Mouse (Mus musculus): ENCODE results near the gene Emc3. TPM values are rescaled to one million over a fixed set of nuclear protein-coding genes. Genes with fewer than 3 reads are reported as not detected.

Emc3 gene
- total and polyA plus RNA-seq, 3 experiments, result 52.7 to 90.9 (median 64.6) TPM

DNA sequence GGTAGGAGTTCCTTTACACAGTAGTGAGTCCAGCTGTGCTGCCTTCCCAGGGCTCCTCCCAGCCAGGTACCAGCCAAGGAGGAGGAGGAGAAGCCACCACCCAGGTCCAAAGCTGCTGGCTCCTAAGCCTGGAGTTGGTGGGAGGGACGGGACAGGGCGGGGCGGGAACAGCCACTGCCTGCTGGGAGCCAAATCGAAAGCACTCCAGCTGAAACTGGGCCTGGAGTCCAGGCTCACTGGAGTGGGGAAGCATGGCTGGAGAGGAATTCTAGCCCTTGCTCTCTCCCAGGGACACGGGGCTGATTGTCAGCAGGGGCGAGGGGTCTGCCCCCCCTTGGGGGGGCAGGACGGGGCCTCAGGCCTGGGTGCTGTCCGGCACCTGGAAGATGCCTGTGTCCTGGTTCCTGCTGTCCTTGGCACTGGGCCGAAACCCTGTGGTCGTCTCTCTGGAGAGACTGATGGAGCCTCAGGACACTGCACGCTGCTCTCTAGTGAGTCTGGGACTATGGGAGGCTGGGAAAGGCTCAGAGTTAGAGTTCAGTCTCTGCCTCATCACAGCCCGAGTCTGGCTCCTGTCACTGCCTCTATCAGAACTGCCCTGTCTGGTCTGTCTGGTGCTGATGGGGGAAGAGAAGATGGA is 60.0 kb downstream of the Emc3 start, which contains the start of gene Il17rc:
Gene Il17rc (plus strand): TSS at position 131 of the 640 bp plus-strand sequence.
- Histone ChIP-seq H3K36me3 (replicated peaks in 1 of 2; ENCODE audit: control insufficient read depth in 1 of 2, insufficient read depth in 1 of 2, low read length in 1 of 2) (no peaks in the 10 kb centered on the region), H3K27ac (ENCODE audit: insufficient read depth, low read depth) (no peak within 1 kb of the TSS), H3K27me3 (replicated peaks) (peaks cover 45% of the 10 kb centered on the region), H3K9ac (ENCODE audit: insufficient read depth, low read depth) (no peak within 1 kb of the TSS), H3K79me2 (replicated peaks; ENCODE audit: control insufficient read depth, extremely low read depth, insufficient read depth, poor library complexity, severe bottlenecking) (no peaks in the 10 kb centered on the region), H3K4me3 (replicated peaks in 1 of 3; ENCODE audit: low read depth in 2 of 3, low read length in 2 of 3, poor library complexity in 1 of 3) (no peak within 1 kb of the TSS), H3K4me1 (ENCODE audit: control insufficient read depth in 1 of 2, insufficient read depth in 2 of 2) (peaks cover 4 to 11% of the 10 kb centered on the region in 2 experiments; a peak in 3 of 4 replicates), H3K4me2 (ENCODE audit: insufficient read depth, low read depth, poor library complexity, severe bottlenecking) (no peak within 1 kb of the TSS), H3K9me3 (replicated peaks; ENCODE audit: low read length) (no peaks in the 10 kb centered on the region)
- no peak for DNase-seq (ENCODE audit: extremely low read depth)
- TF ChIP-seq MAFK (IDR thresholded peaks at IDR 0.05; ENCODE audit: insufficient replicate concordance, low read length) (no peak), CHD1 (IDR thresholded peaks at IDR 0.05; ENCODE audit: low read depth, low read length) (no peak), POLR2AphosphoS2 (IDR thresholded peaks at IDR 0.05; ENCODE audit: low read depth, low read length) (no peak), MEF2A (IDR thresholded peaks at IDR 0.05; ENCODE audit: borderline replicate concordance, low read depth, low read length) (no peak), RAD21 (IDR thresholded peaks at IDR 0.05; ENCODE audit: low read depth, low read length) (no peak), ZMIZ1 (IDR thresholded peaks at IDR 0.05; ENCODE audit: low read depth, low read length) (no peak), USF2 (conservative IDR thresholded peaks at IDR 0.05; ENCODE audit: low read depth, low read length) (no peak), ZKSCAN1 (IDR thresholded peaks at IDR 0.05; ENCODE audit: borderline replicate concordance, low read depth, low read length) (no peak), GABPA (IDR thresholded peaks at IDR 0.05; ENCODE audit: insufficient replicate concordance, low read depth, low read length) (no peak), NRF1 (IDR thresholded peaks at IDR 0.05; ENCODE audit: low read depth, low read length) (no peak), KAT2A (IDR thresholded peaks at IDR 0.05; ENCODE audit: insufficient replicate concordance, low read length) (no peak), ZC3H11A (IDR thresholded peaks at IDR 0.05; ENCODE audit: low read depth, low read length) (no peak), UBTF (IDR thresholded peaks at IDR 0.05; ENCODE audit: low read depth, low read length) (no peak), JUND (conservative IDR thresholded peaks at IDR 0.05; ENCODE audit: low read depth, low read length) (no peak), NELFE (IDR thresholded peaks at IDR 0.05; ENCODE audit: low read depth, low read length) (no peak), EP300 (IDR thresholded peaks at IDR 0.05; ENCODE audit: low read length) (no peak), MAX (IDR thresholded peaks at IDR 0.05; ENCODE audit: low read length) (no peak), HCFC1 (IDR thresholded peaks at IDR 0.05; ENCODE audit: low read depth, low read length) (no peak), MXI1 (IDR thresholded peaks at IDR 0.05; ENCODE audit: low read depth, low read length) (no peak), BHLHE40 (IDR thresholded peaks at IDR 0.05; ENCODE audit: low read depth, low read length) (no peak)
- dilution Hi-C loops (cut with MboI; ENCODE audit: extremely low pct_ligation_motif_present, extremely low pct_unique_long_range_greater_than_20kb, low sequenced_read_pairs) (no loop called here), in situ Hi-C loops (cut with MboI; ENCODE audit: low pct_ligation_motif_present, low pct_unique_long_range_greater_than_20kb, low sequenced_read_pairs) (no loop called here)

DNA sequence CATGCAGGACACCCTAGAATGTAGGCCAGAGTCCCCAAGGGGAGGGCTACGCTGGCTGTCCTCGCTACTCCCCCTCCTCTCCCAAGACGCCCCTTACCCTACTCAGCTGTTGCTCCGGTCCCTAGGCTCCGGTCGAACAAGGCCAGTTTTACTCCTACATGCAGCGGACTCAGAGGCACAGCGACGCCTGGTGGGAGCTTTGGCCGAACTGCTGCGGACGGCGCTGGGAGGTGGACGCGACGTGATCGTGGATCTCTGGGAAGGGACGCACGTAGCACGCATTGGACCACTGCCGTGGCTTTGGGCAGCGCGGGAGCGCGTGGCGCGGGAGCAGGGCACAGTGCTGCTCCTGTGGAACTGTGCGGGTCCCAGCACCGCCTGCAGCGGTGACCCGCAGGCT is 62.0 kb downstream of the Emc3 start:
- DNase-seq (ENCODE audit: extremely low read depth), result no peak
- H3K27ac ChIP-seq (ENCODE audit: insufficient read depth, low read depth), result no peak overlapping the region
- H3K27me3 ChIP-seq (replicated peaks), result peaks cover 40% of the 10 kb centered on the region
- in situ Hi-C loops (cut with MboI; ENCODE audit: low pct_ligation_motif_present, low pct_unique_long_range_greater_than_20kb, low sequenced_read_pairs) (no loop called here), dilution Hi-C loops (cut with MboI; ENCODE audit: extremely low pct_ligation_motif_present, extremely low pct_unique_long_range_greater_than_20kb, low sequenced_read_pairs) (no loop called here)
- H3K4me1 ChIP-seq (ENCODE audit: control insufficient read depth in 1 of 2, insufficient read depth in 2 of 2), result peaks cover 13 to 19% of the 10 kb centered on the region in 2 experiments; a peak in 3 of 4 replicates
- no peaks in the 10 kb centered on the region for H3K36me3 ChIP-seq (replicated peaks in 1 of 2; ENCODE audit: control insufficient read depth in 1 of 2, insufficient read depth in 1 of 2, low read length in 1 of 2)
- no peaks in the 10 kb centered on the region for H3K79me2 ChIP-seq (replicated peaks; ENCODE audit: control insufficient read depth, extremely low read depth, insufficient read depth, poor library complexity, severe bottlenecking)
- H3K4me2 ChIP-seq (ENCODE audit: insufficient read depth, low read depth, poor library complexity, severe bottlenecking), result no peak overlapping the region
- TF ChIP-seq PAX5 (IDR thresholded peaks at IDR 0.05; ENCODE audit: low read length) (no peak), ZC3H11A (IDR thresholded peaks at IDR 0.05; ENCODE audit: low read depth, low read length) (no peak), CHD2 (IDR thresholded peaks at IDR 0.05; ENCODE audit: low read length) (no peak), MAX (IDR thresholded peaks at IDR 0.05; ENCODE audit: low read length) (no peak), MEF2A (IDR thresholded peaks at IDR 0.05; ENCODE audit: borderline replicate concordance, low read depth, low read length) (no peak), ETS1 (conservative IDR thresholded peaks at IDR 0.05; ENCODE audit: low read depth, low read length) (no peak), NELFE (IDR thresholded peaks at IDR 0.05; ENCODE audit: low read depth, low read length) (no peak), GABPA (IDR thresholded peaks at IDR 0.05; ENCODE audit: insufficient replicate concordance, low read depth, low read length) (no peak), POLR2AphosphoS2 (IDR thresholded peaks at IDR 0.05; ENCODE audit: low read depth, low read length) (no peak), NRF1 (IDR thresholded peaks at IDR 0.05; ENCODE audit: low read depth, low read length) (no peak), TCF12 (IDR thresholded peaks at IDR 0.05; ENCODE audit: low read depth, low read length) (no peak), CTCF (conservative IDR thresholded peaks at IDR 0.05 in 1 of 2, IDR thresholded peaks at IDR 0.05 in 1 of 2; ENCODE audit: low read depth in 2 of 2, low read length in 2 of 2) (no peak), E2F4 (IDR thresholded peaks at IDR 0.05; ENCODE audit: insufficient replicate concordance, low read depth, low read length) (no peak)
- no peaks in the 10 kb centered on the region for H3K9me3 ChIP-seq (replicated peaks; ENCODE audit: low read length)
- no peak overlapping the region for H3K4me3 ChIP-seq (replicated peaks in 1 of 3; ENCODE audit: low read depth in 2 of 3, low read length in 2 of 3, poor library complexity in 1 of 3)
- H3K9ac ChIP-seq (ENCODE audit: insufficient read depth, low read depth), result no peak overlapping the region
